Comparison of ENCODE assay signal across 8 mouse cellular contexts in the genomic region with DNA sequence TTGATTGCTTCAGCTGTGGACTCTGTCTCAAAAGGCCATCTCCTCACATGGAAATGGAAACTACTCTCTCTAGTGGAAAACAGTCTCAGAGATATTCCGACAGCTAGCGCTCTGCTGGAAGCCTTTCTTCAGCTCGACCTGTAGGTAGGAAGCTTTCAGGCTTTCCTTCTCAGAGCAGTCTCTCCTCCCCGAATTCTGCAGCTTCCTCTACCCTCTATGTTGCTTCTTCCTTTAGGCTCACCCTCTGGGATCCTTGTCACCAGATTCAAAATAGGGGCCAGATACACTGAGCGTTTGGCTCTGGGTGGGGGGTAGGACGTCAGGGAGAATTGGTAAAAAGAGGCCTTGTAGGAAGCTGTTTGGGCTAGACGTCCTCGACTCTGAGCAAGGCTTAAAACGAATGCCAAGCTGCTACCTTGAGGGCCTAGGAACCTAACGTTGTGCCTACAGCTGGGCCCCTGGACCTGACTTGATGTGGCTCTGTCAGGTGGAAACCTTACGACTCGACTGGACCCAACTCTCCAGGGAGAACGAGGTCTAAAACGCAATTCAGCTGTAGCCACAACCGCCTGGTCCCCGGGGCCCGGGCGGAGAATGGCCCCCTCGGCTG. TPM values are rescaled to one million over a fixed set of nuclear protein-coding genes. Genes with fewer than 3 reads are reported as not detected.
DNase-seq lines count a peak whose midpoint lies in the region; ATAC-seq and TF ChIP-seq lines count a peak whose summit lies in the region.

No protein-coding gene starts in this region.

- H3K36me3 ChIP-seq in heart, embryonic 15.5 days = no peaks in the 10 kb centered on the region
- no peaks in the 10 kb centered on the region for H3K36me3 ChIP-seq in hindbrain, postnatal 0 days (ENCODE audit: insufficient read depth, low read length)

- DNase-seq in heart, postnatal 25 days (ENCODE audit: low spot score) = no peak
- DNase-seq in ES-CJ7 (ENCODE audit: low read depth, low spot score) = peak; percentile 12
- DNase-seq in embryo, embryonic 11.5 days (ENCODE audit: low read depth, low spot score) = peak; percentile 9
- peak; percentile 63 for DNase-seq in hindbrain, postnatal 0 days (ENCODE audit: low spot score)
- DNase-seq in naive thymus-derived CD4-positive, alpha-beta T cell, adult 2 months (ENCODE audit: low read depth) = peak; percentile 8
- no peak for DNase-seq in gastrocnemius, postnatal 25 days
- DNase-seq in thymus, postnatal 10 days (ENCODE audit: low spot score in 2 of 2) = no peak

- H3K9ac ChIP-seq in heart, embryonic 15.5 days = no peak overlapping the region
- peak overlapping the region; percentile 86 for H3K9ac ChIP-seq in hindbrain, postnatal 0 days (replicated peaks; ENCODE audit: low read length)

- intact Hi-C loops in heart, postnatal 25 days (cut with DNase I) = no loop called here

- peak overlapping the region; percentile 98 for H3K4me2 ChIP-seq in heart, embryonic 15.5 days
- H3K4me2 ChIP-seq in hindbrain, postnatal 0 days (ENCODE audit: low read depth, low read length) = peak overlapping the region; percentile 96

- H3K4me1 ChIP-seq in heart, embryonic 15.5 days (replicated peaks) = peaks cover 20% of the 10 kb centered on the region
- no peaks in the 10 kb centered on the region for H3K4me1 ChIP-seq in hindbrain, postnatal 0 days (ENCODE audit: insufficient read depth, low read length)

- WGBS in heart, embryonic 15.5 days = 7% methylated on average over 19 of the region's 19 CpGs
- WGBS in hindbrain, postnatal 0 days = 4% methylated on average over 19 of the region's 19 CpGs

- peak overlapping the region; percentile 63 for H3K4me3 ChIP-seq in heart, embryonic 15.5 days
- H3K4me3 ChIP-seq in hindbrain, postnatal 0 days (ENCODE audit: low read length) = peak overlapping the region; percentile 77

- H3K27me3 ChIP-seq in heart, embryonic 15.5 days = peaks cover 67% of the 10 kb centered on the region
- H3K27me3 ChIP-seq in hindbrain, postnatal 0 days (ENCODE audit: insufficient read depth, low read length) = no peaks in the 10 kb centered on the region

- no peak; the same call in 1 of the 2 replicates for TF ChIP-seq CTCF in hindbrain, postnatal 0 days (IDR thresholded peaks at IDR 0.05; ENCODE audit: low read depth)

- no peak overlapping the region for H3K27ac ChIP-seq in heart, embryonic 15.5 days
- H3K27ac ChIP-seq in hindbrain, postnatal 0 days = peak overlapping the region; percentile 94

- H3K9me3 ChIP-seq in heart, embryonic 15.5 days (replicated peaks) = no peaks in the 10 kb centered on the region
- H3K9me3 ChIP-seq in hindbrain, postnatal 0 days (ENCODE audit: low read length) = no peaks in the 10 kb centered on the region

- ATAC-seq in heart, embryonic 15.5 days (replicated peaks; ENCODE audit: insufficient number of reproducible peaks, insufficient read depth, low FRiP score, low read depth) = no peak
- no peak for ATAC-seq in hindbrain, postnatal 0 days

RNA-seq across cellular contexts. Expression of a gene that starts 1.1 kb away (rescaled TPM):
- 0.18 and 0.39 TPM in 2 replicates for polyA plus RNA-seq in heart, embryonic 15.5 days (2015; fragmentation: Nextera tagmentation; extraction: Ambion mirVana)
- under 1 TPM; 0.08 to 0.13 TPM for total RNA-seq in heart, postnatal 25 days (2021)
- 112 and 121 TPM in 2 replicates for total RNA-seq in hindbrain, postnatal 0 days (2014; rRNA removed)
- polyA plus RNA-seq in hindbrain, postnatal 0 days (2015; fragmentation: Nextera tagmentation; extraction: Ambion mirVana) = 34.9 and 35.3 TPM in 2 replicates
- 1 to 10 TPM in 1 of 2 experiments, under 1 TPM in 1; 0.88 to 1.0 TPM for total RNA-seq in gastrocnemius, postnatal 25 days (2021)

Comparison
In these comparisons a context has a peak if more than half of its experiments do, and no peak if none do; other contexts are left out.
1. DNase-seq: peak in ES-CJ7 (single experiment), embryo, embryonic 11.5 days (single experiment), hindbrain, postnatal 0 days (single experiment) and naive thymus-derived CD4-positive, alpha-beta T cell, adult 2 months (single experiment); none in heart, postnatal 25 days (single experiment), gastrocnemius, postnatal 25 days (single experiment) and thymus, postnatal 10 days (0 of 2).
2. RNA of a gene that starts 1.1 kb away (total RNA-seq): 112 to 121 TPM in hindbrain, postnatal 0 days; 0.88 to 1.0 TPM in gastrocnemius, postnatal 25 days and 0.08 to 0.13 TPM in heart, postnatal 25 days; every median in the first group is over 10 times any median in the second.